Mouse (Mus musculus): ENCODE data around the gene Gprc5c. TPM values are rescaled to one million over a fixed set of nuclear protein-coding genes. Genes with fewer than 3 reads are reported as not detected.

Gprc5c gene
- total and polyA plus RNA-seq, 3 experiments: not detected

- Histone ChIP-seq H3K4me3 (ENCODE audit: control insufficient read depth in 1 of 2, insufficient read depth in 1 of 2, low read depth in 2 of 2, low read length in 2 of 2) (no peak overlapping the region), H3K27me3 (ENCODE audit: control insufficient read depth in 1 of 2, insufficient read depth in 2 of 2, low read length in 2 of 2) (no peaks in the 10 kb centered on the region), H3K36me3 (ENCODE audit: control insufficient read depth in 1 of 2, insufficient read depth in 2 of 2, low read length in 2 of 2) (no peaks in the 10 kb centered on the region), H3K27ac (ENCODE audit: control insufficient read depth, low read depth, low read length) (no peak overlapping the region), H3K4me1 (ENCODE audit: control insufficient read depth in 1 of 2, insufficient read depth in 2 of 2, low read length in 2 of 2) (no peaks in the 10 kb centered on the region), H3K79me2 (ENCODE audit: control insufficient read depth, insufficient read depth, low read length, poor library complexity) (no peaks in the 10 kb centered on the region), H3K9me3 (replicated peaks; ENCODE audit: insufficient read depth, low read length) (no peaks in the 10 kb centered on the region; the same call in 1 of the 2 replicates), H3K9ac (ENCODE audit: control insufficient read depth, low read depth, low read length, poor library complexity, severe bottlenecking) (no peak overlapping the region)
- TF ChIP-seq NELFE (IDR thresholded peaks at IDR 0.05; ENCODE audit: low read depth, low read length): no peak
- no peak for TF ChIP-seq TBP (IDR thresholded peaks at IDR 0.05; ENCODE audit: low read depth, low read length)
- no peak for TF ChIP-seq MYC (IDR thresholded peaks at IDR 0.05; ENCODE audit: low read depth, low read length)
- no peak for TF ChIP-seq POLR2AphosphoS5 (IDR thresholded peaks at IDR 0.05; ENCODE audit: borderline replicate concordance, low read depth, low read length)
- TF ChIP-seq MAZ (IDR thresholded peaks at IDR 0.05; ENCODE audit: low read depth, low read length): no peak
- TF ChIP-seq ELF1 (IDR thresholded peaks at IDR 0.05; ENCODE audit: low read depth, low read length): no peak
- DNase-seq (ENCODE audit: low read depth, low spot score): no peak
Measured at GRCm38 (mm10) chr11:114802540-114803267, 48.2 kb upstream of the Gprc5c start.

GRCm38 (mm10) chr11:114803990-114804389 is 47.0 kb upstream of the Gprc5c start:
- Histone ChIP-seq H3K36me3 (ENCODE audit: control insufficient read depth in 1 of 2, insufficient read depth in 2 of 2, low read length in 2 of 2) (no peaks in the 10 kb centered on the region), H3K27ac (ENCODE audit: control insufficient read depth, low read depth, low read length) (no peak overlapping the region), H3K4me3 (ENCODE audit: control insufficient read depth in 1 of 2, insufficient read depth in 1 of 2, low read depth in 2 of 2, low read length in 2 of 2) (no peak overlapping the region), H3K4me1 (ENCODE audit: control insufficient read depth in 1 of 2, insufficient read depth in 2 of 2, low read length in 2 of 2) (no peaks in the 10 kb centered on the region), H3K79me2 (ENCODE audit: control insufficient read depth, insufficient read depth, low read length, poor library complexity) (no peaks in the 10 kb centered on the region), H3K27me3 (ENCODE audit: control insufficient read depth in 1 of 2, insufficient read depth in 2 of 2, low read length in 2 of 2) (no peaks in the 10 kb centered on the region), H3K9me3 (replicated peaks; ENCODE audit: insufficient read depth, low read length) (no peaks in the 10 kb centered on the region; the same call in 1 of the 2 replicates), H3K9ac (ENCODE audit: control insufficient read depth, low read depth, low read length, poor library complexity, severe bottlenecking) (no peak overlapping the region)
- no peak for DNase-seq (ENCODE audit: low read depth, low spot score)
- TF ChIP-seq KAT2A (conservative IDR thresholded peaks at IDR 0.05; ENCODE audit: low read depth, low read length) (no peak), HCFC1 (IDR thresholded peaks at IDR 0.05; ENCODE audit: low read depth, low read length) (no peak), BHLHE40 (IDR thresholded peaks at IDR 0.05; ENCODE audit: borderline replicate concordance, low read depth, low read length) (no peak), RCOR1 (IDR thresholded peaks at IDR 0.05; ENCODE audit: low read depth, low read length) (no peak)

- H3K4me3 ChIP-seq (ENCODE audit: control insufficient read depth in 1 of 2, insufficient read depth in 1 of 2, low read depth in 2 of 2, low read length in 2 of 2): no peak overlapping the region
- TF ChIP-seq E2F4 (IDR thresholded peaks at IDR 0.05; ENCODE audit: borderline replicate concordance, low read depth, low read length) (no peak), USF2 (IDR thresholded peaks at IDR 0.05; ENCODE audit: borderline replicate concordance in 1 of 2, insufficient read depth in 1 of 2, low read depth in 1 of 2, low read length in 2 of 2) (no peak), NRF1 (IDR thresholded peaks at IDR 0.05; ENCODE audit: insufficient read depth, low read depth, low read length, poor library complexity, severe bottlenecking) (no peak), RAD21 (IDR thresholded peaks at IDR 0.05; ENCODE audit: low read depth, low read length) (no peak), MYC (IDR thresholded peaks at IDR 0.05; ENCODE audit: low read depth, low read length) (no peak)
- no peaks in the 10 kb centered on the region; the same call in 1 of the 2 replicates for H3K9me3 ChIP-seq (replicated peaks; ENCODE audit: insufficient read depth, low read length)
- H3K9ac ChIP-seq (ENCODE audit: control insufficient read depth, low read depth, low read length, poor library complexity, severe bottlenecking): no peak overlapping the region
- H3K4me1 ChIP-seq (ENCODE audit: control insufficient read depth in 1 of 2, insufficient read depth in 2 of 2, low read length in 2 of 2): no peaks in the 10 kb centered on the region
- no peaks in the 10 kb centered on the region for H3K79me2 ChIP-seq (ENCODE audit: control insufficient read depth, insufficient read depth, low read length, poor library complexity)
- no peak for DNase-seq (ENCODE audit: low read depth, low spot score)
- no peaks in the 10 kb centered on the region for H3K36me3 ChIP-seq (ENCODE audit: control insufficient read depth in 1 of 2, insufficient read depth in 2 of 2, low read length in 2 of 2)
- H3K27me3 ChIP-seq (ENCODE audit: control insufficient read depth in 1 of 2, insufficient read depth in 2 of 2, low read length in 2 of 2): no peaks in the 10 kb centered on the region
- no peak overlapping the region for H3K27ac ChIP-seq (ENCODE audit: control insufficient read depth, low read depth, low read length)
Measured at GRCm38 (mm10) chr11:114807025-114807424, 43.9 kb upstream of the Gprc5c start.
